Mouse (Mus musculus) stomach, postnatal 0 days (tissue): Measurements from ENCODE around the gene Yy1. TPM values are rescaled to one million over a fixed set of nuclear protein-coding genes. Genes with fewer than 3 reads are reported as not detected.

Experiments used
- ATAC-seq: fragments of 200-750 bp; cut with Nextera tagmentation; 2 replicates; pipeline ENCODE4 v1.8.0; 2017; ENCODE audit not compliant: low FRiP score, low TSS enrichment
- DNase-seq: peaks from one replicate; pipeline ENCODE4 v3.0.0-alpha.2; 2016; ENCODE audit warnings: low spot score
- H3K27ac ChIP-seq: fragments of 300-500 bp; sonication (generic); replicated peaks from 2 replicates; pipeline ENCODE4 v1.5.1; 2014; ENCODE audit warnings: mild to moderate bottlenecking, control low read depth
- H3K27me3 ChIP-seq: fragments of 300-500 bp; sonication (generic); 2 replicates; pipeline ENCODE4 v1.6.1; 2014; ENCODE audit warnings: low read length; ENCODE audit not compliant: control insufficient read depth, insufficient read depth
- H3K36me3 ChIP-seq: fragments of 300-500 bp; sonication (generic); 2 replicates; pipeline ENCODE4 v1.6.1; 2014; ENCODE audit warnings: low read length, mixed read lengths; ENCODE audit not compliant: control insufficient read depth, insufficient read depth
- H3K4me1 ChIP-seq: fragments of 300-500 bp; sonication (generic); replicated peaks from 2 replicates; pipeline ENCODE4 v1.6.1; 2014; ENCODE audit warnings: antibody characterized with exemption; ENCODE audit not compliant: control insufficient read depth, insufficient read depth
- H3K4me2 ChIP-seq: fragments of 300-500 bp; sonication (generic); replicated peaks from 2 replicates; pipeline ENCODE4 v1.6.1; 2014; ENCODE audit warnings: low read depth, mild to moderate bottlenecking, control low read depth, moderate library complexity
- H3K4me3 ChIP-seq: fragments of 300-500 bp; sonication (generic); 2 replicates; pipeline ENCODE4 v1.5.1; 2014; ENCODE audit warnings: low read depth, low read length, control low read depth
- H3K9ac ChIP-seq: fragments of 300-500 bp; sonication (generic); 2 replicates; pipeline ENCODE4 v1.6.1; 2014; ENCODE audit warnings: mild to moderate bottlenecking, low read length, control low read depth, mixed read lengths
- H3K9me3 ChIP-seq: fragments of 300-500 bp; sonication (generic); 2 replicates; pipeline ENCODE4 v1.6.1; 2016; ENCODE audit warnings: low read length; ENCODE audit not compliant: control insufficient read depth
- CTCF ChIP-seq: IDR thresholded peaks from 2 replicates; pipeline ENCODE4 v1.5.1; 2016; ENCODE audit warnings: antibody characterized with exemption, low read depth, mild to moderate bottlenecking, moderate library complexity
- EP300 ChIP-seq: optimal IDR thresholded peaks from 2 replicates; pipeline ENCODE3; 2016; ENCODE audit warnings: antibody characterized with exemption
- WGBS: fragments of 180-500 bp; shearing (Covaris S2); extraction: QIAGEN DNeasy Blood & Tissue Kit; methylation state at CpG from one replicate; pipeline ENCODE4 v1.1.7; 2014; 5-methylcytosine and 5-hydroxymethylcytosine counted together
- polyA plus RNA-seq: library from polyadenylated mRNA; unstranded; fragments of >200 nt; fragmentation: Nextera tagmentation; extraction: Ambion mirVana; gene quantifications from 2 replicates; pipeline ENCODE4 v1.2.1, GENCODE M21; 2015

Yy1 gene
- polyA plus RNA-seq, 1 experiment from 2014 or later, result 9.6 TPM

DNA sequence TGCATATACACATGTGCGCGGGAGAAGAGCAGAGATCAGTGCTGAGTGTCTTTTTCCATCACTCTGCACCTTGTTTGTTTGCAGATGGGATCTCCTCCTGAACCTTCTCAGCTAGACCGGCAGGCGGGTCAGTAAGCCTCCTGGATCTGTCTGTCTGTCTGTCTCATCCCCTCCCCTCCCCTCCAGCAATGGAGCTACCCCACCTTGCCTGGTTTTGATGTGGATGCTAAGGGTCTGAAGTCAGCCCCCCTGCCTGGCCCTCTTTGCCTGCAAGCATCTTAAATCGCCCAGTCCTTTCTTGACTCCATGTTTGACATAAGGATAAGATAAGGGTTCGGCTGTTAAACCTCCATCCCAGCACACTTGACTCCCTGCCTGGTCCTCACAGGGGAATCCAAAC, 32.8 kb upstream of the Yy1 start:
- H3K4me3 ChIP-seq, result no peak overlapping the region
- no peak for TF ChIP-seq EP300
- no peak for TF ChIP-seq CTCF
- H3K36me3 ChIP-seq, result no peaks in the 10 kb centered on the region
- H3K9ac ChIP-seq, result no peak overlapping the region
- no peak for ATAC-seq
- DNase-seq, result no peak
- 66% methylated on average over 6 of the region's 6 CpGs for WGBS
- no peaks in the 10 kb centered on the region for H3K27me3 ChIP-seq
- no peak overlapping the region for H3K27ac ChIP-seq
- H3K4me1 ChIP-seq, result no peaks in the 10 kb centered on the region
- H3K4me2 ChIP-seq, result no peak overlapping the region
- no peaks in the 10 kb centered on the region for H3K9me3 ChIP-seq

DNA sequence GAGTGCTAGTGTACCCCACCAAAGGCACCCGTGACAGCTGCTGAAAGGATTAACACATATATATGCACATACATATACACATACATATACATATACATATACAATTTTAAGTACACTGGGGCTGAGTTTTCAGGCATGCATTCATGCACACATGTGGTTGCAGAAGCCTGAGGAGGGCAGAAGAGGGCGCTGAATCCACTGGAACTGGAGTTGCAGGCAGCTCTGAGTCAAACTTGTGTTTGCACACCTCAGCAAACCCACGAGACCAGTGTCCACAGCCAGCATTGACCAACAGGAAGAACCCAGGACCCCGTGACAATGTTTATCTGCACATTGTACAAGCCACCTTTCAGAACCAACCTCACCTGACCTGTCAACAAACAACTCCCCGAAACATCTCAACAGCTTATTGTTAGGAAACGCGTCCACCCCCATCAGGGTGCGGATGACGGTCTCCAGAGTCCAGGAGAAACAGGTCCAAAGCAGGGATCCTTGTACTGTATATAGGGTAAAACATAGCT, 32.2 kb upstream of the Yy1 start:
- Histone ChIP-seq H3K27ac (peak overlapping the region; percentile 53), H3K36me3 (no peaks in the 10 kb centered on the region), H3K9me3 (no peaks in the 10 kb centered on the region), H3K4me2 (no peak overlapping the region), H3K4me1 (no peaks in the 10 kb centered on the region), H3K9ac (no peak overlapping the region), H3K4me3 (no peak overlapping the region), H3K27me3 (no peaks in the 10 kb centered on the region)
- DNase-seq, result peak; percentile 81
- TF ChIP-seq CTCF, result peak; percentile 71
- TF ChIP-seq EP300, result no peak
- ATAC-seq, result peak; percentile 13; the same call in 1 of the 2 replicates
- WGBS, result 56% methylated on average over 9 of the region's 9 CpGs

DNA sequence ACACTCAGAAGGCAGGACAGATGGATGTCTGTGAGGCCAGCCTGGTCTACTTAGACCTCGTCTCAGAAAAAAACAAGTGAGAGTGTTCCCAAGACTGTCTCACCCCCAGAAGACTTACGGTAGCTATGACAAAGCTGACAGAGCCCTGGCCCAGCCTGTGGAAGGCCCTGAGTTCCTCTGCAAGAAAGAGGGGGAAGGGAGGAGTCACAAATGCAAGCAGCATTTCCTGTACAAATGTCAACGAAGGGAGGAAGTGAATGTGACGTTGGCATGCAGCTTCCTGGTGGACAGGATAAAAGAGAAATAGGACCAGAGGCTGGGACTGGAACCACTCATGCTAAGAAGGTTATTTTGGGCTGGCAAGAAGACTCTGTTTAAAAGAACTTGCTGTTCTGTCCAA, 31.6 kb upstream of the Yy1 start:
- Histone ChIP-seq H3K9me3 (no peaks in the 10 kb centered on the region), H3K27ac (peak overlapping the region; percentile 53), H3K4me2 (no peak overlapping the region), H3K4me1 (no peaks in the 10 kb centered on the region), H3K36me3 (no peaks in the 10 kb centered on the region), H3K9ac (no peak overlapping the region), H3K27me3 (no peaks in the 10 kb centered on the region), H3K4me3 (no peak overlapping the region)
- WGBS, result 37% methylated on average over 4 of the region's 4 CpGs
- DNase-seq, result no peak
- ATAC-seq, result no peak
- TF ChIP-seq CTCF (no peak), EP300 (no peak)

DNA sequence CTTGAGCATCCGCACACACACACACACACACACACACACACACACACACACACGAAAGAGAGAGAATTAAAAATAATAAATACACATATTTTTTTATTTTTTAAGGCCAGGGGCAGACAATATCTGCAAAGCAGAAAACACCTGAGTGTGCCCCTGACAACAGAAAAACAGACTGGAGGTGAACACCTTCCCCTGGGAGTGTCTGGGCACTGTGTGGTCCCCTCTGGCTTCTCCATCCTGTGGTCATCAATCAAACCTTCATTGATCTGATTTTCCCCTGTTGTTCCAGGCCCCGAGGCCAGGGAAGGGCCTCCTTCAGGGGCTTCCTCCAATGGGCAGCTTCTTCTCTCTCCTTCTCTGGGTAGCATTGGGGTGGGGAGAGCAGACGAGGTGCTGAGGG, 31.1 kb upstream of the Yy1 start:
- H3K9me3 ChIP-seq, result no peaks in the 10 kb centered on the region
- 62% methylated on average over 4 of the region's 4 CpGs for WGBS
- DNase-seq (no peak), ATAC-seq (no peak)
- no peaks in the 10 kb centered on the region for H3K27me3 ChIP-seq
- H3K4me3 ChIP-seq, result no peak overlapping the region
- no peaks in the 10 kb centered on the region for H3K36me3 ChIP-seq
- no peak overlapping the region for H3K27ac ChIP-seq
- no peak overlapping the region for H3K4me2 ChIP-seq
- H3K4me1 ChIP-seq, result 0 out of 2 replicates have a peak, but pooled peaks cover 3% of the 10 kb centered on the region
- H3K9ac ChIP-seq, result no peak overlapping the region
- TF ChIP-seq EP300 (no peak), CTCF (no peak)

DNA sequence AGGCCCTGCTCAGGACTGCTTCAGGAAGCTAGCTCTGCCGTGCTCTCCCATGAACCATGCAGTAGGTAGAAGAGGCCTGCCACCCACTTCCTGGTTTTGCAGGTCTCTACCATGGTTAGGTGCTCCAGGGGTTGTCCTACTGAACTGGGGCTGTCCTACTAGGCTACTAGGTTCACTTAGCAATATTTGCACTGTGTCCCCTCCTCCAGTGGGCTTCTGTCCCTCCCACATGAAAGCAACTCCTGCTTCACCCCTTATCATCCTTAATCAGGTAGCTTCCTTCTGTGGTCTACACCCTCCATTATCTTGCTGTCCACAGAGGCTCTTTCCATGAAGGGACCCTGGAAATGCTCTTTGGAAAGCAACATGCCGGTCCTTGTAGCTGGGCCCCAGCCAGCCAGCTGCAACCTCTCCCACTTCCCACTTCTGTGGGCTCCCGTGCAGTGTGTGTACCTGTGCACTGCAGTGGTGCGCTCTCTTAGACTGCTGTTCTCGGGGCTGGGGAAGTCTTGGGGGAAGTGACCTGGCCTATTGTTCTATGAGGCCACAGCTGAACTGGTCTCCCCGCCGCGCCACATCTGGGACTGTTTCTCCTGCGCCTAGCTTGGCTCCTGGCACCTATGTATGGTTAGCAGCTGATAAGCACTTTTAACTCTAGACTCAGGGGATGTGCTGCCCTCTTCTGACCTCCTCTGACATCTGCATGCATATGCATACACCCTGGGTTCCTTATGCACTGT, 29.5 kb upstream of the Yy1 start:
- WGBS, result 50% methylated on average over 9 of the region's 9 CpGs

DNA sequence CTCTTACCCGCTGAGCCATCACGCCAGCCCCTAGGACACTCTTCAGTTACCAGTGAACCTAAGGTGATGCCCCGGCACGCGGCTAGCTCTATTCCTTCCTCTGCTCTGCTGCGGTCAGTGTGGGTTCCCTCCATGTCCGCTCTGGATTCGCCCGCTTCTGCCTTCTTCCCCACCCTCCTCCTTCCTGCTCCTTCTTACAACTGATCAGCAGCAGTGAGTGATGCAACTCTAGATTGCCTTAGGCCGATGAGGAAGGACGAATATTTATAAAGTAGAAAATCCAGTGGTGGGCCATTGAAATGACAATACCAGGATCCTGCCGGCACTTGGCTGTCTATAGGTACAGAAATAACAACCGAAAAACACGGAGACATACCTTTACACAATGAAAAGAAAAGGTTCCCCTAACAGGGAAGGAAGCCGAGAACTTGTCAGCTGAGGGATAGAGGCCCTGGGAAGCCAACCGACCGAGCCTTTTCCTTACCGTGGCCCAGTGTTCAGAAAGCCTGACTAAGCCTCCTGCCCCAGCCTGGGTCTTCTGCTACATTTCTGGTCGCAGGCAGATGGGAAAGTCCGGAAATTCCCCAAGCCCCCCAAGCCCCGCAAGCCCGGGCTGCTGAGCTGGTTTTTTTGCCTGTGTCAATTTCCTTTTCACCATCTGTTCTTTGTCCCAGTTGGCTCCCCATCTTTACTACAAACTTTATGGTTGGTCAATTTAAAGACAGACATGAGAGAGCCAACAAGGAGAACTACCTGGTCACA, 27.7 kb upstream of the Yy1 start:
- H3K9ac ChIP-seq, result peak overlapping the region; percentile 58
- no peak for DNase-seq

More for the DNA sequence above, 29.5 kb upstream of the Yy1 start:
- peak; percentile 68 for TF ChIP-seq CTCF
- TF ChIP-seq EP300, result no peak
- no peak overlapping the region for H3K9ac ChIP-seq
- 0 out of 2 replicates have a peak, but pooled peaks cover 3% of the 10 kb centered on the region for H3K4me1 ChIP-seq
- ATAC-seq (peak; percentile 9; the same call in 1 of the 2 replicates), DNase-seq (peak; percentile 58)
- H3K27me3 ChIP-seq, result no peaks in the 10 kb centered on the region
- no peaks in the 10 kb centered on the region for H3K36me3 ChIP-seq
- no peak overlapping the region for H3K4me2 ChIP-seq
- H3K9me3 ChIP-seq, result no peaks in the 10 kb centered on the region
- peak overlapping the region; percentile 45; the same call in 1 of the 2 replicates for H3K27ac ChIP-seq
- no peak overlapping the region for H3K4me3 ChIP-seq

More for the DNA sequence above, 27.7 kb upstream of the Yy1 start:
- H3K27ac ChIP-seq, result peak overlapping the region; percentile 93
- ATAC-seq, result no peak
- peak overlapping the region; percentile 28 for H3K4me3 ChIP-seq
- 71% methylated on average over 22 of the region's 22 CpGs for WGBS
- H3K4me1 ChIP-seq, result 0 out of 2 replicates have a peak, but pooled peaks cover 3% of the 10 kb centered on the region
- no peaks in the 10 kb centered on the region for H3K9me3 ChIP-seq
- no peaks in the 10 kb centered on the region for H3K36me3 ChIP-seq
- peak overlapping the region; percentile 60 for H3K4me2 ChIP-seq
- no peaks in the 10 kb centered on the region for H3K27me3 ChIP-seq
- TF ChIP-seq EP300 (no peak), CTCF (no peak)
